Mouse (Mus musculus) activated CD4-positive, CD25-positive, alpha-beta regulatory T cell, adult 4 months (primary cell): ENCODE results near the gene Gm14124. TPM values are rescaled to one million over a fixed set of nuclear protein-coding genes. Genes with fewer than 3 reads are reported as not detected.
A peak's percentile ranks its signal among the peaks of the same experiment; 100 is the strongest.
"Not testable (repeated sequence)": the region's sequence is repeated elsewhere in the genome, so short reads cannot be mapped to it uniquely, and the experiment has no call there.

Experiments
- ATAC-seq: one replicate; pipeline ENCODE4 v1.8.0; 2017
- polyA plus RNA-seq, 2 experiments: library from polyadenylated mRNA; unstranded; fragments of 100-300 nt; shearing (Covaris generic); gene quantifications; one replicate each; pipeline ENCODE4 v1.2.1; 2017

The Gm14124 gene
- not detected for polyA plus RNA-seq

- ATAC-seq, result not testable (repeated sequence)
These were observed at the start of gene Gm14124 for GRCm38 (mm10) chr2:150257291-150257690. TSS of gene Gm14124 (plus strand) at chr2:150257517.

DNA sequence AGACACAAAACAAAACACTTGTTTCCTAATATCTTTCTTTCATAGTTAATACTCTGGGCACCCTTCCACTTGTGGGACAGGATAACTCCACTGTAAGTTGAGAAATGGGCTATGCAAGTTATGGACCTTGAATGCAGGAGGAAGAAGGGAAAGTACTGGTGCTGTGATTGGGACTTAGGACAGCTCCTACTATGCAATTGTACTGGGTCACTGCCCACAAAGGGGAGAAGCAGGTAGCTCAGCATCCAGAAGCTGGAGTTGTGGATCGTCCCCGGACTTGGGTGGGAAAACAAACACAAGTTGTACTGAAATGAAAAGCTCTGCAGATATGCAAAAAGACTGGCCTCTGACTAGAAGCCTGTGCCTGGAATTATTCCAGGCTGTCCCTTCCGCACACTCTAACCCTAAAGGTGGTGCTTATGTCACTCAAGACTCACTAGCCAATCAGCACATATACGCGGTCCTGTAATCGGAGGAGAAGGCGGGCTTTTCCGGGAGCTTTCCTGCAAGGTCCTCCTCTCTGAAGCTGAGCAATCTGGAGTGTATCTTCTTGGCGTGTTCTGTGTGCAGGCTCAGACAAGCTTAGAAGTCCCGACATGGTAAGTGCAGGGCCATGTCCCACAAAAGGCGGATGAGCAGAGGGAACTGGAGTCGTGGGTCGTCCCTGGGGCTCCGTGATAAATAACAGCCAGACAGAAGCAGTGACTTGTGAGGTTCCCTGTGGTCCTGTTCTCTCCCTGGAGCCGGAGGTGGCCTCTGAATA, 39.5 kb upstream of the Gm14124 start, which contains the start of gene Zfp937:
TSS of gene Zfp937 (plus strand) at position 474 of the 763 bp plus-strand sequence.
- peak; percentile 98 for ATAC-seq

DNA sequence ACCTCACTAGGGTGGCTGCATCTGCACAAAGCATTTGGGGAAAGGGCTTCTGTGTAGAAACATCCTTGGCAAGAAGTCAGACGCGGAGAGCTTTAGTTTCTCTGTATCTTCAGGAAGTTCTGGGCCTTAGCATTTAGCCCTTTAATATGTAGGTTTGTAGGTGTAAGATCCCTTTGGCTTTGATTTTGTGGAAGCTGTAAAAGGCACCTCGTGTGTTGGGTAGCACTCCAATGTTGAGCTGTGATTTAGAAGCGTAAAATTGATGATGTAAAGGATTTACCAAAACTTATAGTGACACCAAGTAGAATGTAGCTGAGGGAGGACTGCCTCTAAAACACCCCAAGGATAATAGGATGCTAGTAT, 39.0 kb upstream of the Gm14124 start:
- peak; percentile 10 for ATAC-seq

DNA sequence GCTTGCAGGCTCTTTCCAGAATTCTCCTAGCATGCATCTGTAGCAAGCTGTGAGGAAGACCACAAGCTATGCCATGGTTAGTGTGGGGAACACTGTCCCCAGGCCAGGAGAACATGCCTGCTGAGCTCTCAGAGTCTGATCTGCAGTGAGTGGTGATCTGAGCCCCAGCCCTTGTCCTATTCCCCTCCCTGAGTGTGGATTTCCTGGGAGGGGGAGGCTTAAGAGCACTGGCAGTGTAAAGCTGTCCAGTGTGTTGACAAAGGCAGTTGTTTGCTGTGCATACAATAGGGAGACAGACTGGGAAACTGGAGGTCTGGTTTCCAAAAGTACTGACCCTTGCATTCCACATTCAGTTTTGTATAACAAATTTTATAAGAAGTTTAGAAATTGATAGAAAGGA, 34.1 kb upstream of the Gm14124 start:
- ATAC-seq, result not testable (repeated sequence)

DNA sequence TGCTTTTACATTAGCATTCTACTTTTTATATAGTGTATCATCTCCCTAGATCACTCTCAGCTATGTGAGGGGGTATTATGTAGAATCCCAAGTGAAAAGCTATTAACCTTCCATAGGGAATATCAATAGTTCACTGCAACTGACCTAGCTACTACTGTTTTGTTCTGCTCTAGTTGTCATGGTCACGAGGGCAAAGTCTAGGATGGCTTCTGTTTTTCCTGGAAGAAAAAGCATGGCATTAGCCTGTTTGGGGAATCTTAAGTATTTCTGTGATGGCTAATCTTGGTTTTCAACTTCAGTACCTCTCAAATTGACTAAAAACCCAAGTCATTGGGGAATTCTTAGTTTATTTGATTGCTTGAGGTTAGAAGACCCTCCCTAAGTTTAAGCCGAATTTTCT, 14.1 kb upstream of the Gm14124 start:
- ATAC-seq, result no peak

DNA sequence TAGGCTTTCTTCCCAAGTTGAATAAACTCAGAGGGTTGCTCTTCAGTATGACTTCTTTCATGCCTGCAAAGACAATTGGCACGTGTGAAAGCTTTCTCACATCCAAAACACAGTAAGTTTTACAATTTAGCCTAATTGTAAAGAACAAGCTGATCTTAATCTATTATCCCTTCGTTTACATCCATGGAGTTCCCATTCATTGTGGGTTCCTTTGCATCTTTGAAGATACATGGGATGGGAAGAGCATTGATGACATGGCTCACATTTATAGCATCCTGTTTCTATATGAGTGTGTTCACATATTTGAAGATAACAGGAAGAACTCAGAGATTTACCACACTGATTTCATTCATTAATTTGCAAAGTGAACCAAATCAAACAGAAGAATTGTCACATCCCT, 1.8 kb upstream of the Gm14124 start, which contains the start of gene Gm21994:
TSS of gene Gm21994 (minus strand) at position 101 of the 400 bp plus-strand sequence.
- ATAC-seq, result not testable (repeated sequence)

GRCm38 (mm10) chr2:150256861-150257260, 456 bp upstream of the Gm14124 start:
- not testable (repeated sequence) for ATAC-seq

- ATAC-seq, result no peak
These were observed 36.4 kb downstream of the Gm14124 start for GRCm38 (mm10) chr2:150293669-150294068.

DNA sequence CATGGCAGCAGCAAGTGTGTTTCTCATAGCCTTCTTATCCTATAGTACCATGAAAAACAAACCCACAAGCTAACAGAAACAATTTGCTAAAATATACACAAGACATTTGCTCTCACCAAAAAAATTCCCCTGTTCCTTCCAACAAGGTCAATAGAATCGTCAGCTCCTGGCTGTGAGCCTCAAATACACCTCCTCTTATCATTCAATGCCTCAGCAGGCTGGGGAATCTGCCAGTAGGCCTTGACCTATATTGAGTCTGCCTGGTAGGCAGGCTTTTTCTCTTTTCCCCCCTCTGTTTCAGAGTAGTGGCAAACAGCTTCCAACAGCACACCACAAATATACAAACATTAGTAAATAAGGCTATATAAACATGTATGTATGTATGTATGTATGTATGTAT, 41.8 kb downstream of the Gm14124 start:
- ATAC-seq, result no peak

DNA sequence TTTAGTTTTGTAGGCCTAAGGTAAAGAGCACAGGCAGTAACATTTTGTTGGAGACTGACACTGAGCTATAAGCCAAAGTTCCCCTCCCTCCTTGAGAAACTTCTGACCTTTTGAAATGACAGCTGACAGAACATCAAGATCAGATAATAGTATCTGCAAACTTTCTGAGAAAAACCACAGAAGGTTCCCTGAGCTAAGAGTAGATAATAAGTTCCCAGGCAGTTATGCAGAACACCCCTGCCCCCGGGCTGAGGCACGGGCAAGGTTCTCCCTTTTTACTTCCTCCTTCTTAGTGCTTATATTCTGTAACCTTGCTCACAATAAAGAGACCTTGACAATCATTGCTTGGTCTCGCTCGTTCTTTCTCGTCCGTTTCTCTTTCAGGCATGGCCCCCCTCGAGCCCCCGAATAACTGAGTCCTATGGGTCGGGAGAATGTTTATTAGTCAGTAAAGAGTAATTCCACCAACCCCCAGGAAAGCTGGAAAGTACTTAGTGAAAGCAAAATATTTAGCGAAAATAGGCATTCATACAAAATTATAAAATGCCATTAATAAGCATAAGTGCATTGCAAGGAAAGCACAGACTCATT, 50.0 kb downstream of the Gm14124 start:
- peak; percentile 49 for ATAC-seq

GRCm38 (mm10) chr2:150310952-150311884, 53.9 kb downstream of the Gm14124 start:
- ATAC-seq, result peak; percentile 91

DNA sequence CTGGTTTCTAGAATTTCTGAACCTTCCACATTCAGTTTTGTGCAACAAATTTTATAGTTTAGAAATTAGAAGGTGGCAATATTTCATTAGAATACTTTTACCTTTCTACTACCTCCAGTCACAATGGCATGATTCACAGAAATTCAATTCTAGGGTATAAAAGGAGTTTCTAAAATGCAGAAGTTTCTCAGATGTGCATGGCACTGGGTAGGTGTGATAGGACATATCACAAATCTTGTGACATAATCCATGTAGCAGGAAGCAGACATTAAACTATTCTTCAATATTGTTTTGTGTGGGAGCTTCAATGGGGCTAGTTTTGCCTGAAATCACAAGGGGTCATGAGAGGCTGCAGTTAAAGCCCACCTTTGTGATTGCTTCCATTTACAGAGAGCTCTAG, 58.8 kb downstream of the Gm14124 start:
- ATAC-seq, result no peak

DNA sequence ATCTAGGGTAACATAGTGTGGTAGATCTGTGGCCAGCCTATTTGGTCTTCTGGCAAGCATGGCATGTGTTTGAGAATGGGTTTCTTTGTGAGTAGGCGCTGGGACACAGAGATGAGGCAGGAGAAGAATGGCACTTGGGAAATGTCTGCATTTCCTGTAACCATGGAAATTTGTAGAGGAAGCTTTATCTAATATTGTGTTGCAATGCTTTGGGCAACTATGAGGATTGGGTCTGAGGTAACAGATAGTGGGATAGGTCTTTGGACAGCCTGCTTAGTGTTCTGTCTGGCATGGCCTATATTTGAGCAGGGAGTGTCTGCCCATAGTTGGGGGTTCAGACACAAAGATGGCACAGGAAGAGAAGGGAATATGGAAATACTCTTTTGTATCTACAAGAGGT, 61.7 kb downstream of the Gm14124 start:
- no peak for ATAC-seq

Other genes starting within 250 kb of the Gm14124 start
- 10 to 100 TPM; 31.3 to 33.4 TPM for gene Zfp120, start 120.8 kb upstream of the Gm14124 start, polyA plus RNA-seq
- gene Gm10770, start 77.8 kb upstream of the Gm14124 start, polyA plus RNA-seq, result not detected
- under 1 TPM; 0.28 to 0.62 TPM for gene Gm14139, start 75.8 kb upstream of the Gm14124 start, polyA plus RNA-seq
- 10 to 100 TPM; 12.6 to 17.7 TPM for gene Zfp937, start 39.4 kb upstream of the Gm14124 start, polyA plus RNA-seq
- gene Gm21994, start 1.9 kb upstream of the Gm14124 start, polyA plus RNA-seq, result 10 to 100 TPM; 16.3 to 18.4 TPM
- 10 to 100 TPM in 1 of 2 experiments, 1 to 10 TPM in 1; 6.7 to 15.5 TPM for gene Gm10130, start 66.2 kb downstream of the Gm14124 start, polyA plus RNA-seq
- gene 3300002I08Rik, start 105.2 kb downstream of the Gm14124 start, polyA plus RNA-seq, result 1 to 10 TPM; 3.5 to 7.5 TPM
- 1 to 10 TPM; 9.7 to 9.9 TPM for gene Zfp442, start 194.0 kb downstream of the Gm14124 start, polyA plus RNA-seq
- gene Zfp345, start 227.6 kb downstream of the Gm14124 start, polyA plus RNA-seq, result under 1 TPM; 0.28 to 0.38 TPM